Mouse (Mus musculus) G1E (cell line): Measurements from ENCODE around the gene Fads2. TPM values are rescaled to one million over a fixed set of nuclear protein-coding genes. Genes with fewer than 3 reads are reported as not detected.

Source experiments
- ATAC-seq: 2 replicates; pipeline ENCODE4 v1.8.0; 2016; ENCODE audit warnings: mild to moderate bottlenecking; ENCODE audit not compliant: insufficient number of reproducible peaks, poor library complexity, low FRiP score, severe bottlenecking; ENCODE audit errors: extremely low read depth
- DNase-seq: peaks from one replicate; pipeline ENCODE4 v3.0.0; 2012; ENCODE audit warnings: low spot score
- H3K27me3 ChIP-seq: 2 replicates; pipeline ENCODE4 v1.6.1; 2012; ENCODE audit warnings: mild to moderate bottlenecking, low read length, inconsistent platforms; ENCODE audit not compliant: insufficient read depth
- H3K36me3 ChIP-seq: replicated peaks from 2 replicates; pipeline ENCODE3; 2012; ENCODE audit warnings: mild to moderate bottlenecking, inconsistent platforms
- H3K4me1 ChIP-seq: 2 replicates; pipeline ENCODE4 v1.6.1; 2012; ENCODE audit warnings: low read depth, low read length, inconsistent platforms, mixed read lengths; ENCODE audit not compliant: insufficient read depth
- H3K4me3 ChIP-seq: 2 replicates; pipeline ENCODE4 v1.5.1; 2012; ENCODE audit warnings: low read depth, mild to moderate bottlenecking, inconsistent platforms, low read length, moderate library complexity, mixed read lengths
- H3K9me3 ChIP-seq: replicated peaks from 2 replicates; pipeline ENCODE4 v1.6.1; 2012; ENCODE audit warnings: inconsistent platforms
- CTCF ChIP-seq: IDR thresholded peaks from 2 replicates; pipeline ENCODE4 v1.5.1; 2012; ENCODE audit warnings: low read depth, low read length, inconsistent platforms, mixed read lengths
- GATA1 ChIP-seq: IDR thresholded peaks from 2 replicates; pipeline ENCODE4 v1.6.1; 2012; ENCODE audit warnings: borderline replicate concordance, low read length, inconsistent platforms, mixed read lengths
- GATA2 ChIP-seq: IDR thresholded peaks from 2 replicates; pipeline ENCODE4 v1.6.1; 2012; ENCODE audit warnings: low read depth, low read length, inconsistent platforms, borderline replicate concordance
- POLR2AphosphoS5 ChIP-seq: IDR thresholded peaks from 2 replicates; pipeline ENCODE4 v1.6.1; 2012; ENCODE audit warnings: low read depth, low read length, inconsistent platforms; ENCODE audit not compliant: insufficient replicate concordance
- TAL1 ChIP-seq: conservative IDR thresholded peaks from 2 replicates; pipeline ENCODE4 v1.6.1; 2012; ENCODE audit warnings: low read depth, low read length, inconsistent platforms, mixed read lengths
- polyA plus RNA-seq: library from polyadenylated mRNA; stranded (reverse); fragments of >175 nt; gene quantifications from 2 replicates; pipeline ENCODE4 v1.2.3, GENCODE M21; 2012
- total RNA-seq, 2 experiments: library from RNA; stranded (forward) in 1 of 2; stranded (reverse) in 1 of 2; fragments of 200-1000 nt in 1 of 2; fragments of >200 nt in 1 of 2; fragmentation: Nextera tagmentation in 1 of 2; gene quantifications; 2 replicates each; pipeline ENCODE4 v1.2.3; 2014 to 2017

Fads2 gene
- total and polyA plus RNA-seq, 3 experiments = 182 to 275 (median 226) TPM

DNA sequence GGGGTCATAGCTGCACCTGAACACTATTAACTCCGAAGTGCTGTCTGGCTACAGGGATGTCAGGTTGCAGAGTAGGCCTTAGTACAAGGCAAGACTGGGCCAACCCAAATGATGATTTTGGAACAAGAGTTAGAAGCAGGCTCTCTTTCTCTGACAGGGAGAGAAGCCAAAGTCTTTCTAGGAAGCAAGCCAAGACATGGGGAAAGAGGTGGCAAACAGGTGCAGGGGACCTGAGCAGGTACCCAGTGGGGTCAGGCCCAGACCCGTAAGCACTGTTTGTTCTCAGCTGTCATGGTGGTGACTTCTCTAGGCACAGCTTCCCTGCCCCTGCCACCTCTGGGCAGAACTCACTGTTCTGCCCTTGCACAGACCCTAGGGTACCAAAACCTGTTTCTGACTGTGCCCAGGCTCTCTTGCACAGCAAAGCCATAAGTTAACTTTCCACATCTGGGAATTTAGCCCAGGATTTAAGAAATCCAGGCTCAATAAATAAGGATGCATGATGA lies 5.1 kb downstream of the Fads2 start:
- TF ChIP-seq GATA1 (no peak), GATA2 (no peak), CTCF (no peak), POLR2AphosphoS5 (no peak), TAL1 (no peak)
- peaks cover 88% of the 10 kb centered on the region for H3K36me3 ChIP-seq

DNA sequence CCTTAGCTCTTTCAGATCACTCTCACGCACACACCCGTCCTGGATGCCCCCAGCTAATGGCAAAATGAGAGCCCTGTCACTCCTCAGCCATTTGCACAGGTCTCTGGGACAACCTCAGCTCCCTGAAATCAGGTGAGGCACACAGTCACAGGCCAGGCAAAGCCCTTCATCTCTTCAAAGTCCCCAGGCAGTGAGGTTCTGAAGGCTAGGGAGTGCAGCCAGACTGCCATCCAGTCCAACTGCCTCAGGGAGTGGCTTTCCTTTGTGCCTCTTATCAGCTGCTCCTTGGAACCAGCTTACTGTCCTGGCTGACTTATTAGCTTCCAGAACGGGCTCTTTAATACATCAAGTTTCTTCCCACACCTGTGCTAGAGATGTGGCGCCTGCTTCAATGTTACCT lies 6.9 kb downstream of the Fads2 start:
- Histone ChIP-seq H3K36me3 (peaks cover 100% of the 10 kb centered on the region), H3K4me3 (peak overlapping the region; percentile 3; the same call in 1 of the 2 replicates), H3K9me3 (no peaks in the 10 kb centered on the region), H3K4me1 (peaks cover 86% of the 10 kb centered on the region), H3K27me3 (no peaks in the 10 kb centered on the region)
- TF ChIP-seq GATA1 (no peak), POLR2AphosphoS5 (no peak), TAL1 (no peak), CTCF (no peak), GATA2 (no peak)
- 0 out of 2 replicates have a peak, but pooled peaks have one; percentile 22 for ATAC-seq
- DNase-seq = no peak

More for the DNA sequence above, 5.1 kb downstream of the Fads2 start:
- Histone ChIP-seq H3K27me3 (no peaks in the 10 kb centered on the region), H3K4me3 (peak overlapping the region; percentile 47; the same call in 1 of the 2 replicates), H3K9me3 (no peaks in the 10 kb centered on the region), H3K4me1 (peaks cover 83% of the 10 kb centered on the region)
- DNase-seq (no peak), ATAC-seq (no peak)

DNA sequence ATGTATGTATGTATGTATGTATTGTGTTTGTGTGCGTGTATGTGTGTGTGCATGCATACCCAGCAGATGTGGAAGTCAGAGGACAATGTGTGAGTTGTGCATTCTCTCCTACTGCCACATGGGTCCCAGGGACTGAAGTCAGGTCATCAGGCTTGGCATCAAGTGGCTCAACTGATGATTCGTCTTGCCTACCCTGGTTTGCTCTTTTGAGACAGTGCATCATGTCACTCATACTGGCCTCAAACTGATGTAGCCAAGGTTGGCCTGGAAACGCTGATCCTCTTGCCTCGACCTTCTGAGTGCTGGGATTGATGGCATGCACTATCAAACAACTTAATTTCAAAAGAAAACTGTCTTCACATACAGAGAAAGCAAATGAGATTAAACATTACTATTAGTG lies 7.7 kb downstream of the Fads2 start:
- TF ChIP-seq CTCF (no peak), GATA1 (no peak), GATA2 (no peak), TAL1 (no peak), POLR2AphosphoS5 (no peak)
- DNase-seq = no peak
- no peaks in the 10 kb centered on the region for H3K27me3 ChIP-seq
- H3K4me1 ChIP-seq = peaks cover 83% of the 10 kb centered on the region
- H3K4me3 ChIP-seq = no peak overlapping the region
- no peak for ATAC-seq
- peaks cover 100% of the 10 kb centered on the region for H3K36me3 ChIP-seq
- no peaks in the 10 kb centered on the region for H3K9me3 ChIP-seq

DNA sequence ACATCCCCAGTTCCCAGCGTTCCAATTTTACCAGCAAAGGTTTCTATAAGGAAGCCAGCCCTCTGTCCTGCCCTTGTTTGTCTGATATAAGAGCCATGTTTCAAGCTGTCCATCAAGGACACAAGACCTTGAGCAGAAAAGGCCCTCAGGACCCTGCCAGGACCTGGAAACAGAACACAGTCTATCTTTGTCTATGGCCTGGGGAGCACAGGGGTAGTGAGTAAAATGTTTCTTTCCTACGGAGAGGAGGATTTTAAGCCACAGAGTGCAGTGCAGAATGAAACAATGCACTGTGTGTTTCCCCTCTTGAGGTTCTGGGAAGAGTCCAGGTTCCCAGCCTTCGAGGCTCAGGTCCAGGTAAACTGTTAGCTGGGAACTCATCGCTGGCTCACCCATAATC lies 14.6 kb downstream of the Fads2 start:
- ATAC-seq (no peak), DNase-seq (no peak)
- no peaks in the 10 kb centered on the region for H3K27me3 ChIP-seq
- TF ChIP-seq POLR2AphosphoS5 = no peak
- TF ChIP-seq CTCF = no peak
- TF ChIP-seq TAL1 = no peak
- TF ChIP-seq GATA2 = no peak
- no peak for TF ChIP-seq GATA1
- peaks cover 100% of the 10 kb centered on the region for H3K36me3 ChIP-seq
- H3K9me3 ChIP-seq = no peaks in the 10 kb centered on the region
- no peak overlapping the region for H3K4me3 ChIP-seq
- peaks cover 57% of the 10 kb centered on the region for H3K4me1 ChIP-seq

DNA sequence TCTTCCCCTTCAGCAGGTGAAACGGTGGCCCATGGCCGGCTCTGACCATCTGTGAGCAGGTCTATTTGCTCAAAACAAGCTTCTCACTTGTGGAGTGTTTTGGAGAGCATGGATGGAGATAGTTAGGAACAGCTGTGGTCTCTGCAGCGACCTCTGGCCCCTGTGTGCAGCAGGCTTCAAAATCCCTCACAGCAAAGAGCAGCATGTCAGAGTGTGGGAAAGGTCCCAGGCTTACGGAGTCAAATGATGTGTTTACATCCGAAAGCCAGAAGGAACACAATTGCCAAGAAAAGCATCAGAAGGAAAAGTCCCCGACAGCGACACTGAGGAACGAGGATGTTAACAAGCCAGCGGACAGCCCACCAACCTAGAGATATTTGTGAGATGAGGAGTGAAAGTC lies 16.1 kb downstream of the Fads2 start:
- ATAC-seq (no peak), DNase-seq (no peak)
- Histone ChIP-seq H3K4me3 (no peak overlapping the region), H3K27me3 (no peaks in the 10 kb centered on the region), H3K4me1 (peaks cover 43% of the 10 kb centered on the region), H3K9me3 (no peaks in the 10 kb centered on the region), H3K36me3 (peaks cover 100% of the 10 kb centered on the region)
- TF ChIP-seq GATA2 (no peak), CTCF (no peak), POLR2AphosphoS5 (no peak), TAL1 (no peak), GATA1 (no peak)

DNA sequence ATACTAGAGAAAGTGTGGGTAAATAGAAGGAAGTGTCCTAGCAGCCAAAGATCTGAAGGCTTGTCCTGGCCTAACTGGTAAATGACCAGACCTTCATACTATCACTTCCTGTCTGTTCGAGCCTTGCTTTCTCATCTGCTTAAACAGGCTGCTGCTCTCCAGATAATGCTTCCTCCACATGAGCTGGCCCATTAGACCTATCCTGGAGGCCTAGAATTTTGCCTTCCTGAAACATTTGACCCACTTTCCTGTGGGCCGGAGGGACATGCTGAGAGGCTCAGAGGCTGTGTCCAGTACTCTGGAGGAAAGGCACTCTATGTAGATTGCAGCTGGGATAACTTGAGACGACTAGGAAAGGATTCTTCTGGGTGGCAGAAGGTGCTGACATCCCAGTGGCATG lies 19.4 kb downstream of the Fads2 start:
- TF ChIP-seq CTCF (no peak), GATA2 (no peak), TAL1 (no peak), GATA1 (no peak), POLR2AphosphoS5 (no peak)
- peaks cover 100% of the 10 kb centered on the region for H3K36me3 ChIP-seq
- H3K4me3 ChIP-seq = no peak overlapping the region

DNA sequence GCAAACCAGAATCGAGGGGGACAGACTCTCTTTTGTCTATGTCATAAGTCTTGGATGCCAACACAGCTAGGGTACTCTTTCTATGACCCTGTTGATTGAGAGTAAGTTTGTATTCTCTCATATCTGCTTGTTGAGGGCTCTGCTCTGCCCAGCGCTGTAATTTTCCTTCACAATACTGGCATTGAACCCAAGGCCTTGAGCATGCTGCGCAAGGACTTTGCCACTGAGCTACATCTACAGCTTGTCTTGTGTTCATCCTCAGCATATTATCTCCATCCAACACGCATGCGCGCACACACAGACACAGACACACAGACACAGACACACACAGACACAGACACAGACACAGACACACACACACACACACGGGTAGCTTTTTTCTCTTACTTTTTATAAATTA lies 21.2 kb downstream of the Fads2 start:
- Histone ChIP-seq H3K27me3 (no peaks in the 10 kb centered on the region), H3K36me3 (peaks cover 100% of the 10 kb centered on the region), H3K4me1 (peaks cover 30% of the 10 kb centered on the region), H3K9me3 (no peaks in the 10 kb centered on the region), H3K4me3 (no peak overlapping the region)
- ATAC-seq = no peak
- TF ChIP-seq GATA1 (no peak), POLR2AphosphoS5 (no peak), GATA2 (no peak), CTCF (no peak), TAL1 (no peak)
- DNase-seq = no peak

More for the DNA sequence above, 19.4 kb downstream of the Fads2 start:
- DNase-seq (no peak), ATAC-seq (no peak)
- peaks cover 40% of the 10 kb centered on the region for H3K4me1 ChIP-seq
- H3K9me3 ChIP-seq = no peaks in the 10 kb centered on the region
- no peaks in the 10 kb centered on the region for H3K27me3 ChIP-seq
